Mouse (Mus musculus) ES-Bruce4 (cell line): ENCODE measurements around the gene Gm10273.

Experiments
- CTCF ChIP-seq: IDR thresholded peaks from one replicate; pipeline ENCODE4 v1.8.1; 2011; ENCODE audit warnings: low read depth, low read length
- POLR2A ChIP-seq: IDR thresholded peaks from one replicate; pipeline ENCODE4 v1.8.1; 2011; ENCODE audit warnings: low read length; ENCODE audit not compliant: insufficient read depth

DNA sequence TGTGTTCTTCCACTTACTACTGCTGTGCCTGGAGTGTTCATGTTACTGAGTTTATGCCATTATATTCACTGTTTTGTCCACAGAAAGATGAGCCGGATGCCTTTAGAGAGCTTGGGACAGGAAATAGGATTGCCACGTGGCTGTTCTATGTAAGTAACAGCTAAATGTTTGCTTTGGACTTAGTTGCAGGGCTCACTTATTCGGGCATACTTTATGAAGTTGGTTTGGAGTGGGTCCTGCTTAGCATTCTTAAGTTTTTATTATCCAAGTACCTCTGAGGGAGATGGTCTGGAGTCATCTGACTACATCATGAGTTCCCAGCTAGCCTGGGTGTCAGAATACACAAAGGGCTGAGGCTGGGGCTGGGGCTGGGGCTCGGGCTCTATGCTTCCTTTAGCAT is 28.2 kb upstream of the Gm10273 start:
- TF ChIP-seq POLR2A, result no peak
- no peak for TF ChIP-seq CTCF
